Mouse (Mus musculus): ENCODE measurements around the gene Ralgapa2.

Gene Ralgapa2

GRCm38 (mm10) chr2:146222279-146223175, 289.6 kb downstream of the Ralgapa2 start:
- no peak for DNase-seq (ENCODE audit: low read depth, low spot score)

DNA sequence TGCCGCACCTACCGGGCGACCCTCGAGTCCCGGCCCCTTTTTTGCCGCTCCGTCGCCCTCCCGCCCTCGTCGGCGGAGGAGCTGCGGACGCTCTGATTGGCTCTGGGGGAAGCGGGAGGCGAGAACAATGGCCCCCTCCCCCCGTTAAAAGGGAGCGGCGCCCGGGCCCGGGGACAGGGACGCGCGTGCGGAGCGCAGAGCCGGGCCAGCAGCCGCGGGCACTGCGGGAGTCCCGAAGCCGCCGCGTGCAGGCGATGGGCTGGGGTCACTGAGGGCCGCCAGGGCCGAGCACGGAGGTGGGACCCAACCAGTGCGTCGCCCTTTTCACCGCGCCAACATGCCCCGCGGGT, 290.2 kb downstream of the Ralgapa2 start:
- peak; percentile 36 for DNase-seq (ENCODE audit: low read depth, low spot score)

GRCm38 (mm10) chr2:146221076-146221928, 290.8 kb downstream of the Ralgapa2 start, which contains the start of gene Insm1:
Gene Insm1 (plus strand): TSS chr2:146221921.
- DNase-seq (ENCODE audit: low read depth, low spot score), result peak; percentile 39

- no peak for DNase-seq (ENCODE audit: low read depth, low spot score)
These were observed 291.5 kb downstream of the Ralgapa2 start for GRCm38 (mm10) chr2:146220591-146221075.

DNA sequence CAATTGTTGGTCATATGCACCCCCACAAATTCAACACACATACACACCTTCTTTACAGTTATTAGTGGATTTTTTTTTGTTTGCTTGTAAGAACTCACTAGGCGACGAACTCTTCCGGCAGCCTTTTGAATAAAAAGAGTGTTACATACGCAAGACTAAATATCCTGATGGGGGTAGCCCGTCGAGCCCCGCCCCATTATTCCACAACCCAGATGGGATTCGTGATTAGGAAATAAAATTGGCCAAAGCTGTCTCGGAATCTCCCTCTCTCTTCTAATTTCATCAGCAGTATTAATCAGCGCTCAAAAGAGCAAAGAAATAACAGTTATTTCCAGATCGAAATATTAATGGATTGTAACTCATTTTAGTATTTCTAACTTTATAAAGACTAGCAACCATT, 292.4 kb downstream of the Ralgapa2 start:
- no peak for DNase-seq (ENCODE audit: low read depth, low spot score)

DNA sequence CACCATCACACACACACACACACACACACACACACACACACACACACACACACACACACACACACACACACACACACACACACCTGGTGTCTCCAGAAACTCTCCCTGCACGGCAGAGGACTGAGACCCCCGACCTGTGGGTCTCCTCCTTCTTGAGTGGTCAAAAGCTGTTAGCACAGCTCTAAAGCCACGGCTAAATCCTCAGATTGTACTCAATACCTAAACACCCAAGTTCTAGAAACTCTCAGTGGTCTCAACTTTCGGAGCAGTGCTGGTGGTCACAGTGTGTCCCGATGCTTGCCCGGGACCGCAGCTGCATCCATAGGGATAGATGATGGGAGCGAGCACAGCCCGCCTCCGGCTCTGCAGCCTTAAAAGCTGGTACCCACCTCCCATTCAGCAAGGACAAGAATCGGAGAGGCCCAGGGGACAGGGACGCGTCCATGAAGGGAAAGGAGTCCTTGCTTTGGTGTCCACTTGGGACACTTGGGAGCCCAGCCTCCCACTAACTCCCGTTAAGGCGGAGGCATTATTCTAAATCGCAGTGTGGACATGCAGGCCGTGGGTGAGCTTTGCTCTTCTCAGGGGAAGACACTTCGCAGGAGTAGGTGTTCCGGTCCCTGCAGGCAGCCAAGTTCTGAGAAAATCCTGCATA, 293.1 kb downstream of the Ralgapa2 start:
- DNase-seq (ENCODE audit: low read depth, low spot score), result no peak

GRCm38 (mm10) chr2:146218161-146218691, 293.9 kb downstream of the Ralgapa2 start:
- DNase-seq (ENCODE audit: low read depth, low spot score), result peak; percentile 17

DNA sequence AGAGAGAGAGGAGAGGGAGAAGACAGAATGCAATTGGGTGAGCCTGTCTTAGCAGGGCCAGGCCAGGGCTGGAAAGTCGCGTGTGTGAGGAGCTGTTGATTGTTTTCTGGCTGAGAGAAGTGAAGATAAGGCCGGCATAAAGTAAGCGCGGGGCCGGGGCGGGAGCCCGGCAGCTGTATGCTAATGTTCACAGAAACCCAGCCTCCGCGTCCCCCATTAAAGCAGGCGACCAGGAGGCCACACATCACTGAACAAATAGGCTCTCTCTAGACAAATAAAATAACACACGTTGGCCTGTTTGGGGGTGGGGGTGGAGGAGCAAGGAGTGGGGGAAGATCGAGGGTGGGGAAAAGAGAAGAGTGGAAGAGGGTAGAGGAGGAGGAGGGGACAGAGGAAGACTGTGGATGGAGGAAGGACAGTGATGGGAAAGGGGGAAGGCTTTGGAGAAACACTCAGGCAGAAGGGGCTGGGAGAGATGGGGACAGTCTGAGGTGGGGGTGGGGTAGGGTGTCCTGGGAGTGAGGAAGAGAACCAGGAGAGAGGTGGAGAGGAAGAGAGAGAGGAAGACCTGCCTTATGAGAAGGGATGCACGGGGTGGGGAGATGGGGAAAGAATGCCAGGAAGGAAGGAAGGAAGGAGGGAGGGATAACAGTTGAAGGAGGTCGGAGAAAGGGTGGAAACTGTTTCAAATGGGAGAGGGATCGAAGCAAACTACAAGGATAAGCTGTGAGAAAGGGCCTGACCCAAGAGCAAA, 294.7 kb downstream of the Ralgapa2 start:
- DNase-seq (ENCODE audit: low read depth, low spot score), result peak; percentile 26

GRCm38 (mm10) chr2:146216111-146217064, 295.8 kb downstream of the Ralgapa2 start:
- no peak for DNase-seq (ENCODE audit: low read depth, low spot score)

DNA sequence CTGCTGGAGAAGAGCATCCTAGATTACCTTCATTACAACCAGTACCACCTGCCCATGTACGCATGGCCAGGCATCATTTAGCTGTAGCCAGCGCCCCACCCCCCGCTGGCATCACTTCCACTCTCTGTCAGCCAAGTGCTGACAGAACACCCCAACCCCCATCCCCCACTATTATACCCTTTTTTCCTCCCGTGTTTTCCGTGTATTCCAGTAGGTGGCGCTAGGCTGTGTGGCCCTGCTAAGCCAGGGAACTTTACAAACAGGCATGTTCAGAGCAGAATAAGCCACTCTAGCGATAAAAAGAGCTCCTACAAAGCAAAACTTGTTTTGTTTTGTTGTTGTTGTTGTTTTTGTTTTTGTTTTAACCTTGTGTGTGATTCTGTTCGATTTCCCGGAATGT, 297.4 kb downstream of the Ralgapa2 start:
- peak; percentile 26 for DNase-seq (ENCODE audit: low read depth, low spot score)

GRCm38 (mm10) chr2:146210968-146211367, 301.2 kb downstream of the Ralgapa2 start:
- no peak for DNase-seq (ENCODE audit: low read depth, low spot score)

GRCm38 (mm10) chr2:146197947-146198346, 314.2 kb downstream of the Ralgapa2 start:
- DNase-seq (ENCODE audit: low read depth, low spot score), result no peak

- DNase-seq (ENCODE audit: low read depth, low spot score), result no peak
These were observed 316.0 kb downstream of the Ralgapa2 start for GRCm38 (mm10) chr2:146196126-146196525.
